Mouse (Mus musculus): ENCODE results near the gene Sri.

DNA sequence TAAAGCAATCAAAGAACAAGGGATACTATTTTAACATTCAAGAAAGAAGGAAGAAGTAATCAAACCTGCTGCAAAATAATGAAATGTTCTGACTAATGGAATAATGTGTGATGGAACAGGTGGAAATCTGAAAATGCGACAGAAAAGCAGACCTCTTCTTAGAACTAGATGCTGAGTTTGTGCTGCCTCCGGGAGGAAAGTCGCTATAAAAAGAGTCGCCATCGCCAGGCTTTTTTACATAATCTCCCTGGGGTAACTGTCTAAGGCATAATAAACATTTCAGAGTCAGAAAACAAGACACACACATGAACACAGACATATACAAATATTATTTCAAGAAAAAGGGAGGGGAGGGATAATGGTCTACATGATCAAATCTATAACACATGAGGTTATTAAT lies 49.0 kb downstream of the Sri start:
- no peak for TF ChIP-seq CTCF (IDR thresholded peaks at IDR 0.05; ENCODE audit: control insufficient read depth, insufficient read depth, insufficient replicate concordance, low read depth, low read length)
- no peak for TF ChIP-seq POLR2A (IDR thresholded peaks at IDR 0.05; ENCODE audit: control insufficient read depth, low read depth, low read length)

Measured in testis, adult 2 months (tissue).